Mouse (Mus musculus): ENCODE measurements at regions not wholly inside any gene's neighbourhood (a gene's known extent, or its start where the extent isn't known, plus 50 kb on each side); places are given as distances from the start of the nearest gene placed in this dataset.

DNA sequence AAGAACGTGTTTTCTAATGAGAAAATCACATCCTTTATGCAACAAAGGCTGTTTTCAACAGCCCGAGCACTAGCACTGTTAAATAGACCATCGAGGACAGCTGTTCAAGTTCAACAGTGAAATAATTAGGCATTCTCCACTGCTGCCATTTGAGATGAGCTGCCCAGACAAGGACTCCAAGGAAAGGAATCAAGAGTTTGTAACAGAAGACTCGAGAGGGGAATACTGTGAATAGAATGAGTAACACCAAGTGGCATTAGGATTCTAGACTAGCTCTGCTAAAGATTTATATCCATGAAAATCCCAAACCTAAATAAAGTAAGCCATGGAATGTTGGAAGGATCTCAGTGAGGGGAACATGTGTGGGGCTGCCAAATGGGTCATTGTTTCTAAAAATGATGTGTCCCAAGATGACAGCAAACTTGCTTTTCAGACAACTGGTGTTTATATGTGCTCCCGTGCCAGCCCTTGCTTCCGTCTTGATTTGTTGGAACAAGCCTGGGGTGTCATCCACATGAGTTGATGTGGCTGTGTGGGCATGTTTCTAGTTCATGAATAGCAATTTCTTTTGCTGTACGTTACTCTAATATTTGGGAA is 72.1 kb upstream of the Itga4 start:
- no peak for DNase-seq (ENCODE audit: low read depth, low spot score)

DNA sequence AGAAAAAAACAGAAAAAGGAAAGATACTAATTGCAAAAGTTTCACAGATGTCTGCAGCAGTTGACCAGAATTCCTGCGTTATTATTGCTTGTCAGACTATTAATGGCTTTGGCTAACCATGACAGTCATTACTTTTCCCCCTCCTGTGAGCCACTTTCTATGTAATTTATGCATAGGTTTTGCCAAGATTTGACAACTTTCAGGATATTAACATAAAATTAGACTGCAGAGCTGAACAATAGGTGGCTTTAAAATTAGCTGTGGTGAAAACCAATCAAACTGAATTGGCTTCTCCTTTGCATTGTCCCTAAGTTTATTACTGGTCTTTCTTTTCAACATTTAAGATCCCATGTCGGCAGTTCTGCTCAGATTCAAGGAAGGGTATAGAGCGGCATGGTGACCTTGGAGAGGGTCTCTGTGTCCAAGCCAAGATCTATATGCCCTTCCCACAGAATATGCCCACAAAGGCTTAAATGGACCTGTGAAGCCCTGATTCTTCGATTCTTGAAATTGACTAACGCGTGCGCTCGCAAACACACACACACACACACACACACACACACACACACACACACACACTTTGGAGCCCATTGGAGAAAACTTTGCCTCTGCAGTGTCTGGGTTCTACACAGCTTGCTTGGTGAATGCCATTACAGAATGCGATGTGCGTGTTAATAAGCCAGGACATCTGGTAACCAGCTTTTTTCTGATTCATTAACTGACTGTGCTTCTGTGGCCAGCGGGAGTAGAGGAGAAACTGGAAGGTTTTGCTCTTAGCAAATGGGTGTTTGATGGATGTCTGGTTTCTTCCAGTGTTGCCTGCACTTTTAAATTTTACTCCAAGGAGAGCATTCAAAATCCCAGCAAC is 69.8 kb upstream of the Itga4 start:
- no peak for DNase-seq (ENCODE audit: low read depth, low spot score)

DNA sequence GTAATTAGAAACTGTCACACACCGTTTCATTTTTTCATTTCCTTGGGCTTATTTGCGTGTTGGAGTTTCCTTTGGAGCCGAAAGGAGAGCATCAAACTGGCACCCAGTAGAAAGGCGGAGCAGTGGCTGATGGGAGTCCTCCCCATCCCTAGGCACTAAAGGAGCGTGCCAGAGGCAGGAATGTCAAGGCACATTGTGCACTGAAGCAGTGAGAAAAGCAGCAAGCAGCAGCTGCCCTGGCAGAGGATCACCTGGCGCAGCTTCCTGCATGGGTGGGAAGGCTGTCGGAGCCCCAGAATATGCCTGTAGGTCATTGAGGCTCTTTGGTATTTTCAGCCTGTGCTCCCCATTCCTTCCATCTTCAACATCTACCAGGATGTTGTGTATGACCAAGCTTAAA is 68.3 kb upstream of the Itga4 start:
- no peak for DNase-seq (ENCODE audit: low read depth, low spot score)

DNA sequence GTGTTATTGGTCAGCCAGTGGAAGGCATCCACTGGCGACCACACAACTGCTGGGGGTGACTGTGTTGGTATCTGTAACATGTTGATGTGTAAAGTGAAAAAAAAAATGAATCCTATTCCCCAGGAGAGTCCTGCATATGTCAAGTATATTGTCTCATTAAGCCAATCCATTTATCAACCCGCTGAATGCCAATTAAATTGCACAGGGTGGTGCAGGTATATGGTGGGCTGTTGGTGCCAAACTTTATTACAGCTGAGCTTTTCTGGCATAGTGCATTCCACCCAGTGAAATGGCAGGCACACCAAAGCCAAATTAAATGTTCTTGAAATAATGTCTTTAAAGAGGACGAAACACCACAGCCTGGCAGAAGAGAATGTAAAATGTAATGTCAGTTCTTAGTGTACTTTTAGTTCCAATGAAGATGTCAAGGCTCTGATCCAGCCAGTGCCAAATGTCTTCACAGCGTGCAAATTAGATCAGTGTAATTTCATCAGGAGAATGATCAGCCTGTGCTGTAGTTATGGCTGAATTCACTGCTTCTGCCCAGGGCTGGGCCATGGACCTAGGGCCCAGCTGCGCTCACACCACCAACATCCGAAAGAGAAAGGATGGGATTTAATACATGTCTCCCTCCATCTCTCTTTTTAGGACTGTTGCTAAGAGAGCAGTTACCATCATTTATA is 66.6 kb upstream of the Itga4 start:
- no peak for DNase-seq (ENCODE audit: low read depth, low spot score)

DNA sequence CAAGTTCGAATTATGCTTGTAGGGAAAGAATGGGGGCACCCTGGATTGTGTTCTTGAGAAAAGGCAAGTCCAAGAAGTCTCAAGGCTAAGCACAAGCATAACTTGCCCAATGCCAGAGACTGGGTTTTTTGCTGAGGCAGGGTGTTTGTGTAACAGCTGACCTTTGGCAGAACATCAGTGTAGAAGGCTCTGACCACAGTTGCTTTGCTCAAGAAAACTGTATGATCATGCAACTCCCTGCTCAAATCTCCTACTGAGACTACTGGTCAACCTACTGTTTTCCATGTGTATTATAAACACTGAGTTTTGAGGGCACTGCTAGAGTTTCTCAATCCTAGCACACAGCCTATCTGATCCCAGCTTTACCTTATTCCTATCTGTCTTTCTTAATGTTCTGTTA is 61.4 kb upstream of the Itga4 start:
- no peak for DNase-seq (ENCODE audit: low read depth, low spot score)

DNA sequence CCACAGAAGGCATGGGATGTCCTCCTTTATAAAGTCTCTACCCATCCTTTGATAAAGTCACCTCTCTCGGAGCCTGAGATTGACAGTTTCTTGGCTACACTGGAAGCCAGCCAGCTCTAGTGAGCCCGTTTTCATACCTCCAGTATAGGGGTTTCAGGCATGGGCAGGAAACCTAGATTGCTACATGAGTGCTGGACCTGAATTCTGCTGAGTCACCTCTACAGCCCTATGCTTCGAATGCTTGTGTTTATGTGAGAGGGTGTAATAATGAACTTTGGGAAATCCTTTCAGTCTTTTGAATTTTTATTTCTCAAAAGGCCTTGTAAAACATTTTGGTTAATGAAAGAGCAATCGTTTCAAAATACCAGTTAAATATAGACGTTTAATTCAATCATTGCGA is 53.5 kb upstream of the Itga4 start:
- DNase-seq (ENCODE audit: low read depth, low spot score) = no peak

Measured in CD4-positive, CD25-positive, alpha-beta regulatory T cell, adult 2 months (primary cell).